ENCODE assay signal across 20 mouse cellular contexts in the genomic region with DNA sequence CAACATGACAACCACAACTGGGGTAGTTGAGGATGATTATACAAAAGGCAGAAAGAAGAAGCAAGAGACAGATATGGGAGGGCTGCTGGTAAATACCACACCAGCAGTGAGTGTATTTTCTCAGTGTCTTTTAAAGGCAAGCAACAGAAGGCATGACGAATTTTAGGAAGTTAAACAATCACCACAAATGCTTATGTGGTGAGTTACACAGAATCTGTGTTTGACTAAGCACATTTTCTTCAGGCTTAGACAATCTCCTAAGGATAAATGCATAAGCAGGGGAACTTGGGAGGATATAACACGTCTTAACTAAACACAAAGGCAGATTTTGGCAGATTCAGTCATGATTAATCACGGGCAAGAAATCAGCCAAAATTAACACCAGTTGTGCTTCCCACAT.
"Had no signal": no experiment of that assay in that cellular context is flagged by ENCODE, and none has a peak within 500 bp of the region (broad histone marks: within the 10 kb centered on the region; RNA-seq: fewer than 3 reads in every experiment).

No protein-coding gene starts in this region.

- ATAC-seq: liver, embryonic 12.5 days; midbrain, embryonic 15.5 days had no signal

- H3K27ac ChIP-seq: kidney, embryonic 15.5 days; limb, embryonic 10.5 days; limb, embryonic 13.5 days; liver, embryonic 12.5 days; liver, embryonic 15.5 days; lung, embryonic 15.5 days; midbrain, embryonic 12.5 days; midbrain, embryonic 15.5 days; neural tube, embryonic 12.5 days; neural tube, embryonic 15.5 days; stomach, postnatal 0 days had no signal

- H3K4me3 ChIP-seq: kidney, embryonic 15.5 days; limb, embryonic 10.5 days; limb, embryonic 13.5 days; liver, embryonic 12.5 days; liver, embryonic 15.5 days; lung, embryonic 15.5 days; midbrain, embryonic 12.5 days; midbrain, embryonic 15.5 days; neural tube, embryonic 12.5 days; neural tube, embryonic 15.5 days had no signal

- H3K4me1 ChIP-seq: kidney, embryonic 15.5 days; limb, embryonic 10.5 days; limb, embryonic 13.5 days; liver, embryonic 12.5 days; liver, embryonic 15.5 days; lung, embryonic 15.5 days; midbrain, embryonic 12.5 days; midbrain, embryonic 15.5 days; neural tube, embryonic 12.5 days; neural tube, embryonic 15.5 days had no signal

- DNase-seq: kidney, adult 8-10 months; kidney, postnatal 10 days; kidney, postnatal 36 days; liver; lung, adult 18-20 months; lung, postnatal 10 days; lung, postnatal 36 days; thymus, adult 2 months; thymus, postnatal 14 days had no signal
